Mouse (Mus musculus): ENCODE results near the gene Gm20388. TPM values are rescaled to one million over a fixed set of nuclear protein-coding genes. Genes with fewer than 3 reads are reported as not detected.

Gm20388 gene
- polyA plus RNA-seq, 1 experiment from 2014 or later, result 5.3 TPM

DNA sequence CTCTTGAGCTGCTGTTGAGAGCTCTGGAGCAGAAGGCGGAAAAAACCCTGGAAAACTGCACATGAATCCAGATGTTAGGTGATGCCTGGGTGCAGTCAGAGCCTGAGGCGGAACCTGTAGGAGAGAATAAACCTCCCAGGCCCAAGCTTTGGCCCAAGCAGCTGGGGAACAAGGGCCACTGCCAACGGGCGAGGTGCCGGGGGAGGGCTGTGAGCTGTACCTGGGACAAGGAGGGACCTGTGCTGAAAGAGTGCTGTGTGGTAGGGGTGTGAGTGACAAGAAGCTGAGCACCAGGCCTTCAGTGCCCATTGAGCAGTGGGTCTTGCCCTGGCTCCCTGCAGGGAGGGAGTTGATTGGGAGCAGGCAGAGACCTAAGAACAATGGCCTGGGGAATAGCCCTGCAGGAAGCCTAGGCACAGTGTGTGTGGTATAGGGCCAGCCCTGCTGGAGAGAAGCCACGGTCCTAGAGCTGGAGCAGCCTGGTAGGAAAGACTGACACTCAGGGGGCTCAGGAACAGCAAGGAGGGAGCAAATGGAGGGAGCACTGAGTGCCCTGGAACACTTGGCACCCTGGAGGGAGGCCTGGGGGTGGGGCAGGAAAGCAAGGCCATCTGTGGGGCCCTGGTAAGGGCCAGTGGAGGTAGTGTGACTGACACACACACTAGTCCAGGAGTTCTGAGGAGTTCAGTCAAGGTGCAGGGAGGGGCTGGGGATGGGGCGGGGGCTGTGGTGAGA, 2056.2 kb downstream of the Gm20388 start:
- no peak overlapping the region for H3K4me2 ChIP-seq
- H3K27me3 ChIP-seq (replicated peaks; ENCODE audit: control insufficient read depth, insufficient read depth, low read length), result no peaks in the 10 kb centered on the region
- peaks cover 7% of the 10 kb centered on the region for H3K36me3 ChIP-seq (ENCODE audit: control insufficient read depth, insufficient read depth, low read length)
- H3K4me1 ChIP-seq (replicated peaks; ENCODE audit: control insufficient read depth, insufficient read depth, low read length), result peaks cover 41% of the 10 kb centered on the region
- H3K9ac ChIP-seq (ENCODE audit: low read depth, low read length), result peak overlapping the region; percentile 3; the same call in 1 of the 2 replicates
- no peaks in the 10 kb centered on the region for H3K9me3 ChIP-seq (ENCODE audit: control insufficient read depth, low read length)
- DNase-seq (ENCODE audit: low spot score) (no peak), ATAC-seq (replicated peaks; ENCODE audit: low FRiP score) (peak; percentile 58)
- H3K27ac ChIP-seq (ENCODE audit: low read depth, low read length), result 0 out of 2 replicates have a peak overlapping the region, but pooled peaks have one; percentile 28
- no peak overlapping the region for H3K4me3 ChIP-seq (ENCODE audit: low read depth, low read length)
- WGBS, result 68% methylated on average over 7 of the region's 7 CpGs

DNA sequence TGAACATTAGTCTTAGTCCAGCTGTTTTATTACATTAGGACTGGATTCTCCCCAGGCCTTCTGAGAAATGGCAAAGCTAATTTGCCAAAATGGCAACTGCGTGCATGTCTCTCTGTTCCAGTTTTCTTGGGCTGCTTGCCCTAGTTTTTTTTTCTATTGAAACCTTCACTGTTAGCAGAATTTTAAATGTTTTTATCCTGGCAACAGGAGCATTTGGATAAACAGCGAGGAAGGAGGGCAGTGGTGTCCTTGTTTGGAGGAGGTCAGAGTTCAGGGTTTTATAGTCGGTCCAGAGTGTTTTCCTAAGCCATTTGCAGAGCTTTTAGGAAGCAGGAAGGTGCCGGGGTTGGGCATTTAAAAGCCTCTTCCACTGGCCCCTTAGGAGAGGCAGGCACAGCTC, 2057.3 kb downstream of the Gm20388 start:
- Histone ChIP-seq H3K36me3 (ENCODE audit: control insufficient read depth, insufficient read depth, low read length) (peaks cover 8% of the 10 kb centered on the region), H3K9me3 (ENCODE audit: control insufficient read depth, low read length) (no peaks in the 10 kb centered on the region), H3K4me2 (no peak overlapping the region), H3K27me3 (replicated peaks; ENCODE audit: control insufficient read depth, insufficient read depth, low read length) (no peaks in the 10 kb centered on the region), H3K27ac (ENCODE audit: low read depth, low read length) (no peak overlapping the region), H3K9ac (ENCODE audit: low read depth, low read length) (0 out of 2 replicates have a peak overlapping the region, but pooled peaks have one; percentile 37), H3K4me1 (replicated peaks; ENCODE audit: control insufficient read depth, insufficient read depth, low read length) (peaks cover 39% of the 10 kb centered on the region), H3K4me3 (ENCODE audit: low read depth, low read length) (no peak overlapping the region)
- WGBS, result 64% methylated on average over 4 of the region's 4 CpGs
- ATAC-seq (replicated peaks; ENCODE audit: low FRiP score), result no peak
- no peak for DNase-seq (ENCODE audit: low spot score)

DNA sequence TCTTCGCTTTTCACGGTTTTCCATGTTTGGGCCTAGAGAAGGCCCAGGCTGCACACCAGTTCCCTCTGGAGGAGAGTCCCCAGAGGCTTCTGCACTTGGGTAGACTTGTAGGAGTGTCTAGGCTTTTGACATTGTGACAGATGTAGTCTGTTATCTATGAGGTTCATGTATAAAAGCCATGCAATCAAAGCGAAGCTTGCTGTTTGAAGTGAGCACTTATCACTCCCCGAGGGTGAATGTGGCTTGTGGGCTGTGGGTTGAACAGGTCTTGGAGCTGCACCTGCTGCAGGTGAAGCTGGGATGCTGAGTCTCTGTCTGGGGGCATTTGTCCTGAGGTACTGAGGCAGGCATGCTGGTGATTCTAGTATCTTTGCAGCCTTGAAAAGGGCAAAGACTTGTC, 2057.9 kb downstream of the Gm20388 start:
- H3K4me2 ChIP-seq, result no peak overlapping the region
- DNase-seq (ENCODE audit: low spot score), result no peak
- 0 out of 2 replicates have a peak overlapping the region, but pooled peaks have one; percentile 37 for H3K9ac ChIP-seq (ENCODE audit: low read depth, low read length)
- H3K4me1 ChIP-seq (replicated peaks; ENCODE audit: control insufficient read depth, insufficient read depth, low read length), result peaks cover 39% of the 10 kb centered on the region
- H3K4me3 ChIP-seq (ENCODE audit: low read depth, low read length), result no peak overlapping the region
- no peaks in the 10 kb centered on the region for H3K27me3 ChIP-seq (replicated peaks; ENCODE audit: control insufficient read depth, insufficient read depth, low read length)
- H3K9me3 ChIP-seq (ENCODE audit: control insufficient read depth, low read length), result no peaks in the 10 kb centered on the region
- no peak overlapping the region for H3K27ac ChIP-seq (ENCODE audit: low read depth, low read length)
- H3K36me3 ChIP-seq (ENCODE audit: control insufficient read depth, insufficient read depth, low read length), result peaks cover 8% of the 10 kb centered on the region
- 60% methylated on average over 4 of the region's 4 CpGs for whole genome bisulfite sequencing
- peak; percentile 63 for ATAC-seq (replicated peaks; ENCODE audit: low FRiP score)

DNA sequence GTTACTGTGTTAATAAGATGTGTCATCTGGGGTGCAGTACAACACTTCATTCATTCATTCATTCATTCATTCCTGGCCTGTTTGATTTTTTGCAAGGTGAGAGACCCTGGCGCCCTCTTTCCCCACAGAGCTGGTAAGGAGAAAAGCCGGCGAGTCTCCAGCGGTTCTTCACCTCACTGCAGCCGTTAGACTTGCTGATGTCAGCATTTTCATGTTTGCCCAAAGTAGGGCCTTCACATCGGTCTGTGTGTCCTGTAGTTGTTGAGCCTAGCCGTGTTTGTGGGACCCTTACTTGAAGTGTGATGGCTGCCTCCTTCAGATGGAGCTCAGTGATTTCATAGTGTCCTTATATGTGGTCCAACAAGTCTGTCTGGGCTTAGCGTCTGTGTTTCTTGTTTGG, 2059.6 kb downstream of the Gm20388 start:
- Histone ChIP-seq H3K4me2 (no peak overlapping the region), H3K9me3 (ENCODE audit: control insufficient read depth, low read length) (no peaks in the 10 kb centered on the region), H3K36me3 (ENCODE audit: control insufficient read depth, insufficient read depth, low read length) (peaks cover 12% of the 10 kb centered on the region), H3K4me1 (replicated peaks; ENCODE audit: control insufficient read depth, insufficient read depth, low read length) (peaks cover 39% of the 10 kb centered on the region), H3K27ac (ENCODE audit: low read depth, low read length) (no peak overlapping the region), H3K9ac (ENCODE audit: low read depth, low read length) (no peak overlapping the region), H3K27me3 (replicated peaks; ENCODE audit: control insufficient read depth, insufficient read depth, low read length) (no peaks in the 10 kb centered on the region), H3K4me3 (ENCODE audit: low read depth, low read length) (no peak overlapping the region)
- DNase-seq (ENCODE audit: low spot score) (no peak), ATAC-seq (replicated peaks; ENCODE audit: low FRiP score) (no peak)
- WGBS, result 89% methylated on average over 8 of the region's 8 CpGs

DNA sequence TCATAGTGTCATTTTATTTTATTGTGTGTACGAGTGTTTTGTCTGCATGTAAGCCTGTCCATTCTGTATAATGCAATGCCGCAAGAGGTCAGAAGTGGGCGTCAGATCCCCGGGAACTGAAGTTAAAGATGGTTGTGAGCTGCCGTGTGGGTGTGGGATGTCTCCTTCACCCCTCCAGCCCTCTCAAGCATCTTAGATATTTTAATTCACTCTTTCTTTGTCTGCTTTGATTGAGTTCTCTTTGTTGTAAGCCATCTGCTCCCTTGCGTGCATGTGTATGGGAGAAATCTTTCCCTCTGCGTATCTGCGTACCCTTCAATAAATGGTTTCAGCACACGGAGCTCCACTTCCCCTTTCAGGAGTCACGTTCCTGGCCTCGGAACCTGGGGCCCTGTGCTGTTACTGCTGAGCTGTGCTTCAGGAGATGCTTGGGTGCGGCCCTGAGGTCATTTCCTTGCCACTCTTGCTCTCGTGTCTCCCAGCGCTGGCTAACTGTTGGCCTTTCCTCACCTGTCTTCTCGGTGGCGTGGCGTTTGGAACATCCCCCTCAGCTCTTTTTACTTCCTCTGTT, 2060.9 kb downstream of the Gm20388 start:
- peaks cover 33% of the 10 kb centered on the region for H3K4me1 ChIP-seq (replicated peaks; ENCODE audit: control insufficient read depth, insufficient read depth, low read length)
- no peak overlapping the region for H3K4me2 ChIP-seq
- no peak overlapping the region for H3K9ac ChIP-seq (ENCODE audit: low read depth, low read length)
- ATAC-seq (replicated peaks; ENCODE audit: low FRiP score), result no peak
- no peak for DNase-seq (ENCODE audit: low spot score)
- no peaks in the 10 kb centered on the region for H3K27me3 ChIP-seq (replicated peaks; ENCODE audit: control insufficient read depth, insufficient read depth, low read length)
- no peak overlapping the region for H3K4me3 ChIP-seq (ENCODE audit: low read depth, low read length)
- H3K36me3 ChIP-seq (ENCODE audit: control insufficient read depth, insufficient read depth, low read length), result peaks cover 20% of the 10 kb centered on the region
- no peaks in the 10 kb centered on the region for H3K9me3 ChIP-seq (ENCODE audit: control insufficient read depth, low read length)
- 68% methylated on average over 17 of the region's 17 CpGs for WGBS
- no peak overlapping the region for H3K27ac ChIP-seq (ENCODE audit: low read depth, low read length)

DNA sequence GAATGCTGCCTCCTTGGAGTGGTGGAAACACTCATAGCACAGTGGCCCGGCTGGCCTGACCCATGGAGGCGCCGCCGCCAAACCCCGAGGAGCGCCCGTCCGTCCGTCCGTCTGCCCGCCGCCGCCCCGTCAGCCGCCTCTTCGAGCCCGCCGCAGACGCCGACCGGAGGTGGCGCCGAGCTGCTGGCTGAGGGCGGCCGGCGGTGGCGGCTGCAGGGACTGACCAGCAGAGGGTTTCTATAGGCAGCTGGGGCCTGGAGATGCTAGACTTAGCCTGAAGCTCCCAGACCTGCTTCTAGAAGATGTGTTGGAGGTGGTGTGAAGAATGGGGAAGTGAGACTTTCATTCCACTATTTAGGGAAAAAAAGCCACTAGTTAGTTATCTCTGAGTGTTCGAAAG, 2063.3 kb downstream of the Gm20388 start:
- no peaks in the 10 kb centered on the region for H3K9me3 ChIP-seq (ENCODE audit: control insufficient read depth, low read length)
- H3K4me1 ChIP-seq (replicated peaks; ENCODE audit: control insufficient read depth, insufficient read depth, low read length), result peaks cover 9% of the 10 kb centered on the region
- H3K27me3 ChIP-seq (replicated peaks; ENCODE audit: control insufficient read depth, insufficient read depth, low read length), result no peaks in the 10 kb centered on the region
- H3K4me3 ChIP-seq (ENCODE audit: low read depth, low read length), result no peak overlapping the region
- no peak overlapping the region for H3K4me2 ChIP-seq
- no peak overlapping the region for H3K27ac ChIP-seq (ENCODE audit: low read depth, low read length)
- 93% methylated on average over 28 of the region's 28 CpGs for WGBS
- ATAC-seq (replicated peaks; ENCODE audit: low FRiP score), result no peak
- DNase-seq (ENCODE audit: low spot score), result no peak
- H3K9ac ChIP-seq (ENCODE audit: low read depth, low read length), result no peak overlapping the region
- H3K36me3 ChIP-seq (ENCODE audit: control insufficient read depth, insufficient read depth, low read length), result peaks cover 28% of the 10 kb centered on the region

DNA sequence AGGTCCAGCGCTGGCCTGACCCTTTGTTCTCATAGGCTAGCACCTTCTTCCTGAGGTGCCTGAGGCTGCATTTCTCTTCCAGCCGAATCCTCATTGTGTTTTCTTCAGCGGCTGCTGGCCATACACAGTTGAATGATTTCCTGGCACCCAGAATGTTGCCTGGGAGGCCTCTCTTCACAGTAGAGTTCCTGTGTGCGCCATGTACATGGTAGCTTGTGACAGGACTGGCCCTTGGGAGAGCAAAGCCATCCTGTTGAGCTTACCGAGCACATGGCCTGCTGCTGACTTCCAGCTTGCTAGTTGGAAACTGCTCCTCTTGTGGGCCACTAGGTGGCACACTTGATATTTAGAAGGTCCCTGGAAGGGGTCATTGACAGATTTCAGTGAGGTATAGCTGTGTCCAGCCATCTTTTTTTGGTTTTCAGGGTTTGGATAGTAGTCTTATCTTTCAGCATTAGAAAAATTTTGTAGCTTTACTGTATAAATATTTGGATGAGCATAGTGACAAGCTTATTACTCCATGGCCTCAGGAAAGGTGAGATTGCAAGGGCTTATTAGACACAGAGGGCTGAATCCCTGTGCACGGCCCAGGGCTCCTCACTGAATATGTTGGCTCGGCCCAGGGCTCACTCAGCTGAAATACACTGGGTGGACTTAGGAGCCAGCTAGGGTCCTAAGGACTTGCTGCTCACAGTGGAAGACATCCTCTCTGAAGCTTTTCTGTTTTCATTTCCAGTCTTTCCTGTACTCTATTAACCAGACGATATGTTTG, 2067.4 kb downstream of the Gm20388 start:
- no peaks in the 10 kb centered on the region for H3K9me3 ChIP-seq (ENCODE audit: control insufficient read depth, low read length)
- H3K27ac ChIP-seq (ENCODE audit: low read depth, low read length), result no peak overlapping the region
- peaks cover 40% of the 10 kb centered on the region for H3K36me3 ChIP-seq (ENCODE audit: control insufficient read depth, insufficient read depth, low read length)
- DNase-seq (ENCODE audit: low spot score) (no peak), ATAC-seq (replicated peaks; ENCODE audit: low FRiP score) (0 out of 2 replicates have a peak, but pooled peaks have one; percentile 31)
- no peak overlapping the region for H3K4me3 ChIP-seq (ENCODE audit: low read depth, low read length)
- H3K4me1 ChIP-seq (replicated peaks; ENCODE audit: control insufficient read depth, insufficient read depth, low read length), result no peaks in the 10 kb centered on the region
- H3K9ac ChIP-seq (ENCODE audit: low read depth, low read length), result no peak overlapping the region
- 74% methylated on average over 8 of the region's 8 CpGs for WGBS
- no peak overlapping the region for H3K4me2 ChIP-seq
- H3K27me3 ChIP-seq (replicated peaks; ENCODE audit: control insufficient read depth, insufficient read depth, low read length), result no peaks in the 10 kb centered on the region

DNA sequence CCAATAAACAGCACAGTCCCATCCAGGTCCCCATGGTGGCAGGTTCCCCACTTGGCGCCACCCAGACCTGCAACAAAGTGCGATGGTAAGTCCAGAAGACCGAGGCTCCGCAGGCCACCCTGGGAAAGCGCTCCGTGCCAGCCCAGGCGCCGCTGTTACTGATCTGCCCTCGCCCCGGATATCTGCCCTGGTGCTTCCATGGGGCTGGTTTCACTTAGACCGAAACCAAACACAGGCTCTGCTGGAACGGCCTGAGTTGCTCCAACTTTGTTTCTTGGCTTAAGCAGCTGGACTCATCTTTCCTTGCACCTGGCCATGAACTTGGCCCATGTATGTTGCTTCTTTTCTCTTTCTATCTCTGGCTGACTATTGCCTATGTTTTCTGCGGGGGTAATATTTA, 2068.0 kb downstream of the Gm20388 start:
- no peak for ATAC-seq (replicated peaks; ENCODE audit: low FRiP score)
- no peak for DNase-seq (ENCODE audit: low spot score)
- Histone ChIP-seq H3K27ac (ENCODE audit: low read depth, low read length) (no peak overlapping the region), H3K9ac (ENCODE audit: low read depth, low read length) (no peak overlapping the region), H3K36me3 (ENCODE audit: control insufficient read depth, insufficient read depth, low read length) (peaks cover 46% of the 10 kb centered on the region), H3K4me1 (replicated peaks; ENCODE audit: control insufficient read depth, insufficient read depth, low read length) (no peaks in the 10 kb centered on the region), H3K9me3 (ENCODE audit: control insufficient read depth, low read length) (no peaks in the 10 kb centered on the region), H3K4me2 (no peak overlapping the region), H3K27me3 (replicated peaks; ENCODE audit: control insufficient read depth, insufficient read depth, low read length) (no peaks in the 10 kb centered on the region), H3K4me3 (ENCODE audit: low read depth, low read length) (no peak overlapping the region)
- 94% methylated on average over 13 of the region's 13 CpGs for WGBS
